Mouse (Mus musculus) limb, embryonic 14.5 days (tissue): ENCODE measurements around the gene Olfr1532-ps1. TPM values are rescaled to one million over a fixed set of nuclear protein-coding genes. Genes with fewer than 3 reads are reported as not detected.
"Not testable (repeated sequence)": the region's sequence is repeated elsewhere in the genome, so short reads cannot be mapped to it uniquely, and the experiment has no call there.

Experiments used
- ATAC-seq: fragments of 200-750 bp; cut with Nextera tagmentation; 2 replicates; pipeline ENCODE4 v1.8.0; 2017; ENCODE audit warnings: low read depth, moderate number of reproducible peaks, moderate TSS enrichment; ENCODE audit not compliant: low FRiP score
- DNase-seq: peaks from one replicate; pipeline ENCODE4 v3.0.0-alpha.2; 2015; ENCODE audit warnings: low spot score
- H3K27ac ChIP-seq: fragments of 300-500 bp; sonication (generic); replicated peaks from 2 replicates; pipeline ENCODE4 v1.5.1; 2014; ENCODE audit warnings: low read depth, mild to moderate bottlenecking, low read length, moderate library complexity, mixed read lengths
- H3K27me3 ChIP-seq: fragments of 300-500 bp; sonication (generic); 2 replicates; pipeline ENCODE4 v1.6.1; 2014; ENCODE audit warnings: low read length, mixed read lengths; ENCODE audit not compliant: control insufficient read depth, insufficient read depth
- H3K36me3 ChIP-seq: fragments of 300-500 bp; sonication (generic); 2 replicates; pipeline ENCODE4 v1.6.1; 2014; ENCODE audit warnings: mild to moderate bottlenecking, low read length, moderate library complexity, mixed read lengths; ENCODE audit not compliant: control insufficient read depth, insufficient read depth
- H3K4me1 ChIP-seq: fragments of 300-500 bp; sonication (generic); 2 replicates; pipeline ENCODE4 v1.6.1; 2014; ENCODE audit warnings: antibody characterized with exemption, low read length, mixed read lengths; ENCODE audit not compliant: control insufficient read depth, insufficient read depth
- H3K4me2 ChIP-seq: fragments of 300-500 bp; sonication (generic); replicated peaks from 2 replicates; pipeline ENCODE4 v1.6.1; 2014; ENCODE audit warnings: low read depth, mild to moderate bottlenecking, low read length, moderate library complexity; ENCODE audit not compliant: severe bottlenecking
- H3K4me3 ChIP-seq: fragments of 300-500 bp; sonication (generic); replicated peaks from 2 replicates; pipeline ENCODE4 v1.5.1; 2014; ENCODE audit warnings: low read length
- H3K9ac ChIP-seq: fragments of 300-500 bp; sonication (generic); 2 replicates; pipeline ENCODE4 v1.6.1; 2014; ENCODE audit warnings: mild to moderate bottlenecking, low read depth, low read length, moderate library complexity; ENCODE audit not compliant: severe bottlenecking
- H3K9me3 ChIP-seq: fragments of 300-500 bp; sonication (generic); 2 replicates; pipeline ENCODE4 v1.6.1; 2016; ENCODE audit warnings: low read length; ENCODE audit not compliant: control insufficient read depth
- POLR2A ChIP-seq: fragments of 200-500 bp; IDR thresholded peaks from 2 replicates; pipeline ENCODE4 v1.8.0; 2012; ENCODE audit warnings: inconsistent platforms, mild to moderate bottlenecking, moderate library complexity, borderline replicate concordance; ENCODE audit not compliant: insufficient read depth, insufficient read length; ENCODE audit errors: extremely low read depth
- WGBS: fragments of 180-500 bp; shearing (Covaris S2); extraction: QIAGEN DNeasy Blood & Tissue Kit; methylation state at CpG from one replicate; pipeline ENCODE4 v1.1.7; 2014; 5-methylcytosine and 5-hydroxymethylcytosine counted together
- polyA plus RNA-seq, 2 experiments: library from polyadenylated mRNA; depleted of rRNA in 1 of 2; stranded (reverse) in 1 of 2; unstranded in 1 of 2; fragments of >200 nt; fragmentation: Nextera tagmentation in 1 of 2; extraction: Ambion mirVana in 1 of 2; gene quantifications; 2 replicates each; pipeline versions ENCODE4 v1.2.1 to v1.2.3; 2012 to 2014

The Olfr1532-ps1 gene
- polyA plus RNA-seq (2012; rRNA removed) (not detected in 2 replicates), polyA plus RNA-seq (2014; fragmentation: Nextera tagmentation; extraction: Ambion mirVana) (not detected in 2 replicates)

- no peak within 1 kb of the TSS for H3K4me3 ChIP-seq
- DNase-seq (no peak), ATAC-seq (no peak)
- H3K4me2 ChIP-seq = no peak within 1 kb of the TSS
- no peak within 1 kb of the TSS for H3K27ac ChIP-seq
- H3K4me1 ChIP-seq = no peaks in the 10 kb centered on the region
- no peaks in the 10 kb centered on the region for H3K27me3 ChIP-seq
- H3K36me3 ChIP-seq = no peaks in the 10 kb centered on the region
- no peak within 1 kb of the TSS for H3K9ac ChIP-seq
- no peaks in the 10 kb centered on the region for H3K9me3 ChIP-seq
- no peak for TF ChIP-seq POLR2A
- WGBS = 57% methylated on average over 2 of the region's 2 CpGs
These were observed at the start of gene Olfr1532-ps1 for GRCm38 (mm10) chr7:106907676-106908075. Olfr1532-ps1 (plus strand) TSS chr7:106908001.

GRCm38 (mm10) chr7:106862885-106863284 is 44.9 kb upstream of the Olfr1532-ps1 start, which contains the start of gene Olfr704:
Olfr704 (plus strand) TSS chr7:106863185.
- Histone ChIP-seq H3K9me3 (no peaks in the 10 kb centered on the region), H3K4me2 (no peak within 1 kb of the TSS), H3K4me3 (no peak within 1 kb of the TSS), H3K27ac (no peak within 1 kb of the TSS), H3K36me3 (no peaks in the 10 kb centered on the region), H3K4me1 (no peaks in the 10 kb centered on the region), H3K9ac (no peak within 1 kb of the TSS), H3K27me3 (no peaks in the 10 kb centered on the region)
- ATAC-seq (no peak), DNase-seq (no peak)
- no peak for TF ChIP-seq POLR2A

- 76% methylated on average over 3 of the region's 3 CpGs for WGBS
- H3K9ac ChIP-seq = no peak within 1 kb of the TSS
- H3K4me1 ChIP-seq = no peaks in the 10 kb centered on the region
- DNase-seq = no peak
- H3K27ac ChIP-seq = no peak within 1 kb of the TSS
- no peak within 1 kb of the TSS for H3K4me2 ChIP-seq
- ATAC-seq = no peak
- H3K9me3 ChIP-seq = no peaks in the 10 kb centered on the region
- TF ChIP-seq POLR2A = no peak
- no peaks in the 10 kb centered on the region for H3K36me3 ChIP-seq
- H3K27me3 ChIP-seq = no peaks in the 10 kb centered on the region
- no peak within 1 kb of the TSS for H3K4me3 ChIP-seq
These were observed 31.0 kb upstream of the Olfr1532-ps1 start, which contains the start of gene Olfr705 for GRCm38 (mm10) chr7:106876791-106877190. Olfr705 (minus strand) TSS chr7:106876891.

GRCm38 (mm10) chr7:106888062-106888461 is 19.7 kb upstream of the Olfr1532-ps1 start, which contains the start of gene Olfr706:
Olfr706 (minus strand) TSS chr7:106888162.
- Histone ChIP-seq H3K4me1 (no peaks in the 10 kb centered on the region), H3K27ac (no peak within 1 kb of the TSS), H3K4me3 (no peak within 1 kb of the TSS), H3K9me3 (no peaks in the 10 kb centered on the region), H3K4me2 (no peak within 1 kb of the TSS), H3K36me3 (no peaks in the 10 kb centered on the region), H3K27me3 (no peaks in the 10 kb centered on the region), H3K9ac (no peak within 1 kb of the TSS)
- no peak for TF ChIP-seq POLR2A
- no peak for ATAC-seq
- 81% methylated on average over 2 of the region's 2 CpGs for WGBS
- DNase-seq = no peak

- not testable (repeated sequence) for H3K4me1 ChIP-seq, H3K4me3 ChIP-seq, H3K36me3 ChIP-seq, H3K9ac ChIP-seq, H3K9me3 ChIP-seq, H3K27me3 ChIP-seq, H3K27ac ChIP-seq, H3K4me2 ChIP-seq, DNase-seq, ATAC-seq
- 82% methylated on average over 3 of the region's 3 CpGs for WGBS
These were observed 6.7 kb upstream of the Olfr1532-ps1 start, which contains the start of gene Olfr707 for GRCm38 (mm10) chr7:106901141-106901540. Olfr707 (minus strand) TSS chr7:106901241.

- H3K27ac ChIP-seq, ATAC-seq, H3K27me3 ChIP-seq, H3K9me3 ChIP-seq, H3K36me3 ChIP-seq, H3K4me1 ChIP-seq, H3K9ac ChIP-seq, DNase-seq, H3K4me2 ChIP-seq, H3K4me3 ChIP-seq: not testable (repeated sequence)
- 89% methylated on average over 6 of the region's 7 CpGs for WGBS
These were observed 13.2 kb downstream of the Olfr1532-ps1 start for GRCm38 (mm10) chr7:106920961-106921360.
